Mouse (Mus musculus) spleen, adult 2 months (tissue): ENCODE results near the gene AW011738. TPM values are rescaled to one million over a fixed set of nuclear protein-coding genes. Genes with fewer than 3 reads are reported as not detected.
A peak's percentile ranks its signal among the peaks of the same experiment; 100 is the strongest.

Experiments
- DNase-seq, 2 experiments: peaks; one replicate each; pipeline versions ENCODE4 v3.0.0 to v3.0.0-alpha.2; 2012 to 2021; ENCODE audit warnings: low spot score in 2 of 2, low read depth in 1 of 2
- H3K27ac ChIP-seq: fragments of 200-500 bp; 2 replicates; pipeline ENCODE4 v1.5.1; 2012; ENCODE audit warnings: low read length, inconsistent platforms; ENCODE audit not compliant: insufficient read depth
- H3K27me3 ChIP-seq: fragments of 200-500 bp; 2 replicates; pipeline ENCODE4 v1.6.1; 2012; ENCODE audit warnings: mild to moderate bottlenecking, moderate library complexity, low read length, inconsistent platforms; ENCODE audit not compliant: control insufficient read depth, insufficient read depth
- H3K36me3 ChIP-seq: fragments of 200-500 bp; 2 replicates; pipeline ENCODE4 v1.6.1; 2012; ENCODE audit warnings: mild to moderate bottlenecking, low read length, inconsistent platforms; ENCODE audit not compliant: control insufficient read depth, insufficient read depth
- H3K4me1 ChIP-seq: fragments of 200-500 bp; 2 replicates; pipeline ENCODE4 v1.6.1; 2011; ENCODE audit warnings: inconsistent platforms; ENCODE audit not compliant: control insufficient read depth, insufficient read depth, insufficient read length
- H3K4me3 ChIP-seq: fragments of 200-500 bp; 2 replicates; pipeline ENCODE4 v1.5.1; 2011; ENCODE audit warnings: mild to moderate bottlenecking, inconsistent platforms; ENCODE audit not compliant: insufficient read depth, insufficient read length; ENCODE audit errors: extremely low read depth
- CTCF ChIP-seq: fragments of 200-500 bp; IDR thresholded peaks from 2 replicates; pipeline ENCODE4 v1.5.1; 2011; ENCODE audit warnings: mild to moderate bottlenecking, inconsistent platforms; ENCODE audit not compliant: insufficient read depth, insufficient read length, insufficient replicate concordance; ENCODE audit errors: extremely low read depth
- POLR2A ChIP-seq: fragments of 200-500 bp; IDR thresholded peaks from 2 replicates; pipeline ENCODE4 v1.6.1; 2011; ENCODE audit warnings: low read depth, low read length, inconsistent platforms
- WGBS: fragments of 180-500 bp; shearing (Covaris S2); methylation state at CpG from one replicate; pipeline ENCODE4 v1.1.7; 2018; 5-methylcytosine and 5-hydroxymethylcytosine counted together
- polyA plus RNA-seq: library from polyadenylated mRNA; depleted of rRNA; stranded (reverse); fragments of >200 nt; gene quantifications from 2 replicates; pipeline ENCODE4 v1.2.3, GENCODE M21; 2012

The AW011738 gene
- polyA plus RNA-seq, 1 experiment: 10.6 TPM

- H3K4me3 ChIP-seq: no peak overlapping the region
- H3K36me3 ChIP-seq: peaks cover 19% of the 10 kb centered on the region
- no peak overlapping the region for H3K27ac ChIP-seq
- DNase-seq: no peak
- H3K4me1 ChIP-seq: no peaks in the 10 kb centered on the region
- no peak for TF ChIP-seq CTCF
- no peak for TF ChIP-seq POLR2A
- no peaks in the 10 kb centered on the region for H3K27me3 ChIP-seq
- 77% methylated on average over 18 of the region's 18 CpGs for WGBS
Measured at GRCm38 (mm10) chr4:156227752-156228392, 24.8 kb downstream of the AW011738 start.

DNA sequence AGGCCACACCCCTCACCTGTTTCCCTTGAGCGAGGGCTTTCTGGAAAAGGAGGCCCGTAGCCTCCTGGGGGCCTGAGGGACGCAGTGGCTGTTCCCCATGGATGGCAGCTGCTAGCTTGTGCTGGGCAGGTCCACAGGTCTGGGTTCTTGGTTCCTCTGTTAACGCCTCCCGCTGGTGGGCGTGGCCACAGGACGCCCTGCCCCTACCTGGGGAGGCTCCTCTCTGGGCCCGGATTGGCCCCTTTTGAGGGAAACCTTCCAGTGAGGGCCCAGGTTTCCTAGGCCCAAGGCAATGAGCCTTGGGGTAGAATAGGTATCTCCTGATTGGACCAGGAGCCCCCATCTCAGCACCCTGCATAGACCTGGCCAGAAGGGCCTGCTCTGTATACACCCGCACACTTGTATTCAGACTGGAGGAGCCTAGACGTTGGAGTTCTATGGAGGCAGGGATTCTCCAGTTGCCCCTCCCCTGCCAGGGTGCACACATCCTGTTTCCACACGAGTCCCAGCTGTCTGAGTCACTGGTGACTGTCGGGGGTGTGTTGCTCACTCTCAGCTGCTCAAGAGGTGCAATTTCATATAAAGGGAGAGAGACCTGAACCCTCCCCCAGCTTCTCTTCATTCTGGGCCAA, 25.4 kb downstream of the AW011738 start:
- WGBS: 62% methylated on average over 12 of the region's 12 CpGs
- TF ChIP-seq POLR2A (no peak), CTCF (no peak)
- no peak overlapping the region for H3K4me3 ChIP-seq

DNA sequence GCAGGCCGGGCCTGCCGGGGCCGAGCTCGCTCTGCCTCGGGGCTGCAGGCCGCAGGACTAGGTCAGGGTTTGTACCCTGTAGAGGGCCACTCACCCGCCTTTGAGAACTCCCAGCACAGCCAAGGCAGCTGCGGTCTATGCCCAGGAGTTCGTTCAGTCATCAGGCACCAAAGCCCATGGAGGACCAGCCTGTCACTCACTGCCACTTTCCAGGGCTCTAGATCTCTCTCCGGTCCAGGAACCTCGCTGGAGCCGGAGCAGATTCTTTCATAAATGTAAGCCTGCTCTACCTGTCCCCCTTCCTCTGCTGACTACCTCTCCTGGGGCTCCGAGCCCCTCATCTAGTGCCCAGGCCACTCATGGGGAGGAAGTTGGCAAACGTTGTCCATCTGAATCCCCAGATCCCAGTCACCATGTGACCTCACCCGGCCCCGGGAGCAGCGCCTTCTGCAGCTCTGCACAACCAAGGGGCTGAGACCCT, 31.0 kb downstream of the AW011738 start:
- WGBS: 13% methylated on average over 17 of the region's 17 CpGs
- DNase-seq: no peak
- peaks cover 23% of the 10 kb centered on the region for H3K36me3 ChIP-seq
- H3K4me3 ChIP-seq: peak overlapping the region; percentile 66
- no peaks in the 10 kb centered on the region for H3K27me3 ChIP-seq
- TF ChIP-seq POLR2A (no peak), CTCF (no peak)
- no peak overlapping the region for H3K27ac ChIP-seq
- peaks cover 11% of the 10 kb centered on the region for H3K4me1 ChIP-seq

More for the DNA sequence above, 25.4 kb downstream of the AW011738 start:
- no peak for DNase-seq
- H3K4me1 ChIP-seq: peaks cover 2% of the 10 kb centered on the region; the same call in 1 of the 2 replicates
- no peaks in the 10 kb centered on the region for H3K27me3 ChIP-seq
- no peak overlapping the region for H3K27ac ChIP-seq
- peaks cover 19% of the 10 kb centered on the region for H3K36me3 ChIP-seq

DNA sequence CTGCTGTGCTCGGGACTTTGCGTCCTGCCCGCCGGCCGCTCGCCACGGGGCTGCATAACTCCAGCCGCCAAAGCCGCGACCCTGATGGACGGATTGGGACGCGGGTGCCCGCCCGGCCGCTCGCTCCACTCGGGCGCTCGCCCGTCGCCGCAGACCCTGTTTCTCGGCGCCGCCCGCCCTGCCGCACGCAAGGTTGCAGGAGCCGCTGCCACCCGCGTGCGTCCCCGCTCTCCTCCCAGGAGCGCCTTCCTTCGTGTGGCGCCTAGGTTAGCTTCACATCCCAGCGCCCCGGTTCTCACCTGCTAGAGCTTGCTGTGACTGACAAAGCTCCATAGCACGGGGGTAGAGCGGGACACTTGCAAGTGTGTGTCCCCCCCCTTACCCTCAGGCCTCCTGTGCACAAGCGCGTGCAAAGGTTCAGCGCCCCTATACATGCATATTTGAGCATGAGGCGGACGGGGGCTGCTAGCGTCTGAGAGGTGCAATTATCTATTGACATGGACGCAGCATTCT, 31.7 kb downstream of the AW011738 start, which contains the start of gene Plekhn1:
Gene Plekhn1 (minus strand): TSS at position 157 of the 513 bp plus-strand sequence.
- Histone ChIP-seq H3K4me3 (peak within 1 kb of the TSS; percentile 72), H3K27ac (peak within 1 kb of the TSS; percentile 61), H3K27me3 (no peaks in the 10 kb centered on the region), H3K36me3 (peaks cover 27% of the 10 kb centered on the region), H3K4me1 (peaks cover 11% of the 10 kb centered on the region)
- 1% methylated on average over 28 of the region's 48 CpGs for WGBS
- DNase-seq: peak in 1 of 2 experiments; percentile 80
- TF ChIP-seq POLR2A (no peak), CTCF (no peak)

DNA sequence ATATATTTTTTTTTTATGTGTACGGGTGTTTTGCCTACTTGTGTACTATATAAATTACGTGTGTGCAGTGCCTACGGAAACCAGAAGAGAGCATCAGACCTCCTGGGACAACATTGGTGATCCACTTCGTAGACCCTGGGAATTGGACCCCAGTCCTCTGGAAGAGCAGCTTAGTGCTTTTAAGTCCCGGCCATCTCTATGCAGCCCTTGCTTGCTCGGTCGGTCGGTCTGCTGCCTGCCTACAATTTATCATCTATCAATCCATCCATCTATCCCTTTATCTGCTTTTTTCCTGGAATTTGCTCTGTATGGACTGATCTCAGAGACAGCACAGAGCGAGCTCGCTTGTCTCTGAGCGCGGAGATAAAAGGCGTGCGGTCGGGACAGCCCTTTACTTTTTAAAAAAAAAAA, 32.3 kb downstream of the AW011738 start:
- Histone ChIP-seq H3K36me3 (peaks cover 29% of the 10 kb centered on the region), H3K4me3 (peak overlapping the region; percentile 59), H3K4me1 (peaks cover 11% of the 10 kb centered on the region), H3K27ac (peak overlapping the region; percentile 61), H3K27me3 (no peaks in the 10 kb centered on the region)
- TF ChIP-seq POLR2A (no peak), CTCF (no peak)
- under 1% methylated on average over 15 of the region's 15 CpGs for WGBS
- DNase-seq: no peak

GRCm38 (mm10) chr4:156235808-156236533, 32.9 kb downstream of the AW011738 start, which contains the start of gene Noc2l:
Noc2l (plus strand) TSS chr4:156236010.
- peaks cover 29% of the 10 kb centered on the region for H3K36me3 ChIP-seq

More at GRCm38 (mm10) chr4:156235808-156236533, 32.9 kb downstream of the AW011738 start, which contains the start of gene Noc2l:
- peak; percentile 84 to 91 for DNase-seq
- 1% methylated on average over 90 of the region's 90 CpGs for WGBS
- Histone ChIP-seq H3K27ac (peak within 1 kb of the TSS; percentile 79), H3K4me3 (peak within 1 kb of the TSS; percentile 81), H3K4me1 (peaks cover 11% of the 10 kb centered on the region), H3K27me3 (no peaks in the 10 kb centered on the region)
- peak; percentile 84 for TF ChIP-seq POLR2A
- TF ChIP-seq CTCF: no peak
